Mouse (Mus musculus) liver, embryonic 16.5 days (tissue): ENCODE data around the gene Tas2r143. TPM values are rescaled to one million over a fixed set of nuclear protein-coding genes. Genes with fewer than 3 reads are reported as not detected.

Experiments used
- ATAC-seq: fragments of 200-750 bp; cut with Nextera tagmentation; 2 replicates; pipeline ENCODE4 v1.8.0; 2017; ENCODE audit warnings: low read depth, mild to moderate bottlenecking, moderate number of reproducible peaks, moderate library complexity
- H3K27ac ChIP-seq: fragments of 300-500 bp; sonication (generic); 2 replicates; pipeline ENCODE4 v1.5.1; 2014; ENCODE audit warnings: mild to moderate bottlenecking, low read length
- H3K27me3 ChIP-seq: fragments of 300-500 bp; sonication (generic); 2 replicates; pipeline ENCODE4 v1.6.1; 2014; ENCODE audit warnings: low read depth, low read length, mixed read lengths; ENCODE audit not compliant: control insufficient read depth, insufficient read depth
- H3K36me3 ChIP-seq: fragments of 300-500 bp; sonication (generic); 2 replicates; pipeline ENCODE4 v1.6.1; 2014; ENCODE audit warnings: mild to moderate bottlenecking; ENCODE audit not compliant: control insufficient read depth, insufficient read depth
- H3K4me1 ChIP-seq: fragments of 300-500 bp; sonication (generic); 2 replicates; pipeline ENCODE4 v1.6.1; 2014; ENCODE audit warnings: low read depth, low read length, mixed read lengths; ENCODE audit not compliant: control insufficient read depth
- H3K4me2 ChIP-seq: fragments of 300-500 bp; sonication (generic); 2 replicates; pipeline ENCODE4 v1.6.1; 2014; ENCODE audit warnings: low read depth, low read length, mixed read lengths
- H3K4me3 ChIP-seq: fragments of 300-500 bp; sonication (generic); 2 replicates; pipeline ENCODE4 v1.5.1; 2014; ENCODE audit warnings: low read depth, mild to moderate bottlenecking, low read length
- H3K9ac ChIP-seq: fragments of 300-500 bp; sonication (generic); 2 replicates; pipeline ENCODE4 v1.6.1; 2014; ENCODE audit warnings: low read depth, low read length
- H3K9me3 ChIP-seq: fragments of 300-500 bp; sonication (generic); replicated peaks from 2 replicates; pipeline ENCODE4 v1.6.1; 2016; ENCODE audit warnings: low read length; ENCODE audit not compliant: control insufficient read depth
- WGBS: fragments of 180-500 bp; shearing (Covaris S2); extraction: QIAGEN DNeasy Blood & Tissue Kit; methylation state at CpG from one replicate; pipeline ENCODE4 v1.1.7; 2014; ENCODE audit not compliant: insufficient replicate concordance; 5-methylcytosine and 5-hydroxymethylcytosine counted together
- polyA plus RNA-seq: library from polyadenylated mRNA; unstranded; fragments of >200 nt; fragmentation: Nextera tagmentation; extraction: Ambion mirVana; gene quantifications from 2 replicates; pipeline ENCODE4 v1.2.1, GENCODE M21; 2015

Tas2r143 gene
- polyA plus RNA-seq, 1 experiment from 2014 or later = not detected

GRCm38 (mm10) chr6:42362974-42363373 lies 37.1 kb upstream of the Tas2r143 start:
- no peak overlapping the region for H3K4me3 ChIP-seq
- no peak for ATAC-seq
- no peaks in the 10 kb centered on the region for H3K4me1 ChIP-seq
- 33% methylated on average over 3 of the region's 3 CpGs for WGBS
- peaks cover 4% of the 10 kb centered on the region; the same call in 1 of the 2 replicates for H3K36me3 ChIP-seq
- H3K9ac ChIP-seq = no peak overlapping the region
- no peaks in the 10 kb centered on the region for H3K27me3 ChIP-seq
- no peaks in the 10 kb centered on the region for H3K9me3 ChIP-seq
- no peak overlapping the region for H3K27ac ChIP-seq
- no peak overlapping the region for H3K4me2 ChIP-seq

- Histone ChIP-seq H3K9me3 (no peaks in the 10 kb centered on the region), H3K27ac (no peak overlapping the region), H3K4me3 (no peak overlapping the region), H3K27me3 (no peaks in the 10 kb centered on the region), H3K4me2 (no peak overlapping the region), H3K4me1 (no peaks in the 10 kb centered on the region), H3K9ac (no peak overlapping the region), H3K36me3 (no peaks in the 10 kb centered on the region)
- 62% methylated on average over 4 of the region's 4 CpGs for WGBS
- ATAC-seq = no peak
Observed at GRCm38 (mm10) chr6:42364066-42364465, 36.0 kb upstream of the Tas2r143 start.

GRCm38 (mm10) chr6:42364607-42365006 lies 35.4 kb upstream of the Tas2r143 start:
- Histone ChIP-seq H3K9ac (no peak overlapping the region), H3K36me3 (no peaks in the 10 kb centered on the region), H3K4me1 (no peaks in the 10 kb centered on the region), H3K4me3 (no peak overlapping the region), H3K9me3 (no peaks in the 10 kb centered on the region), H3K27ac (no peak overlapping the region), H3K4me2 (no peak overlapping the region), H3K27me3 (no peaks in the 10 kb centered on the region)
- ATAC-seq = no peak
- 82% methylated on average over 15 of the region's 15 CpGs for WGBS

- Histone ChIP-seq H3K4me3 (no peak overlapping the region), H3K36me3 (no peaks in the 10 kb centered on the region), H3K4me1 (no peaks in the 10 kb centered on the region), H3K9ac (no peak overlapping the region), H3K9me3 (no peaks in the 10 kb centered on the region), H3K27me3 (no peaks in the 10 kb centered on the region), H3K27ac (no peak overlapping the region), H3K4me2 (no peak overlapping the region)
- WGBS = 59% methylated on average over 6 of the region's 6 CpGs
- no peak for ATAC-seq
Observed at GRCm38 (mm10) chr6:42365215-42365614, 34.8 kb upstream of the Tas2r143 start.

- no peaks in the 10 kb centered on the region for H3K36me3 ChIP-seq
- no peak overlapping the region for H3K4me2 ChIP-seq
- H3K27ac ChIP-seq = no peak overlapping the region
- H3K9me3 ChIP-seq = no peaks in the 10 kb centered on the region
- H3K27me3 ChIP-seq = no peaks in the 10 kb centered on the region
- H3K4me1 ChIP-seq = no peaks in the 10 kb centered on the region; the same call in 1 of the 2 replicates
- H3K9ac ChIP-seq = no peak overlapping the region
- no peak overlapping the region for H3K4me3 ChIP-seq
- WGBS = 46% methylated on average over 3 of the region's 3 CpGs
- 0 out of 2 replicates have a peak, but pooled peaks have one; percentile 27 for ATAC-seq
Observed at GRCm38 (mm10) chr6:42369870-42370269, 30.2 kb upstream of the Tas2r143 start.

- H3K27me3 ChIP-seq = no peaks in the 10 kb centered on the region
- no peaks in the 10 kb centered on the region; the same call in 1 of the 2 replicates for H3K4me1 ChIP-seq
- H3K4me2 ChIP-seq = no peak overlapping the region
- H3K9me3 ChIP-seq = no peaks in the 10 kb centered on the region
- H3K27ac ChIP-seq = no peak overlapping the region
- H3K9ac ChIP-seq = no peak overlapping the region
- WGBS = 45% methylated on average over 4 of the region's 4 CpGs
- no peaks in the 10 kb centered on the region for H3K36me3 ChIP-seq
- H3K4me3 ChIP-seq = no peak overlapping the region
- no peak for ATAC-seq
Observed at GRCm38 (mm10) chr6:42370630-42371363, 29.2 kb upstream of the Tas2r143 start.

GRCm38 (mm10) chr6:42372001-42372400 lies 28.0 kb upstream of the Tas2r143 start:
- peak overlapping the region; percentile 58; the same call in 1 of the 2 replicates for H3K4me3 ChIP-seq
- 34% methylated on average over 3 of the region's 3 CpGs for WGBS
- no peak for ATAC-seq

GRCm38 (mm10) chr6:42372421-42372815 lies 27.6 kb upstream of the Tas2r143 start:
- no peaks in the 10 kb centered on the region for H3K9me3 ChIP-seq
- WGBS = 47% methylated on average over 9 of the region's 9 CpGs
- no peaks in the 10 kb centered on the region; the same call in 1 of the 2 replicates for H3K4me1 ChIP-seq
- peak overlapping the region; percentile 66 for H3K4me2 ChIP-seq
- ATAC-seq = peak; percentile 2; the same call in 1 of the 2 replicates
- H3K27me3 ChIP-seq = no peaks in the 10 kb centered on the region
- peak overlapping the region; percentile 44 for H3K27ac ChIP-seq
- H3K4me3 ChIP-seq = peak overlapping the region; percentile 58
- no peaks in the 10 kb centered on the region for H3K36me3 ChIP-seq
- no peak overlapping the region for H3K9ac ChIP-seq

More at GRCm38 (mm10) chr6:42372001-42372400, 28.0 kb upstream of the Tas2r143 start:
- no peaks in the 10 kb centered on the region for H3K27me3 ChIP-seq
- no peak overlapping the region for H3K27ac ChIP-seq
- H3K9ac ChIP-seq = no peak overlapping the region
- no peaks in the 10 kb centered on the region; the same call in 1 of the 2 replicates for H3K4me1 ChIP-seq
- H3K36me3 ChIP-seq = no peaks in the 10 kb centered on the region
- H3K4me2 ChIP-seq = peak overlapping the region; percentile 66
- no peaks in the 10 kb centered on the region for H3K9me3 ChIP-seq

- peak within 1 kb of the TSS; percentile 87 for H3K27ac ChIP-seq
- peak; percentile 85 for ATAC-seq
- H3K9me3 ChIP-seq = no peaks in the 10 kb centered on the region
- peak within 1 kb of the TSS; percentile 58 for H3K4me3 ChIP-seq
- no peaks in the 10 kb centered on the region for H3K27me3 ChIP-seq
- H3K4me2 ChIP-seq = peak within 1 kb of the TSS; percentile 66
- peak within 1 kb of the TSS; percentile 52 for H3K9ac ChIP-seq
- WGBS = under 1% methylated on average over 34 of the region's 36 CpGs
- H3K36me3 ChIP-seq = no peaks in the 10 kb centered on the region
- no peaks in the 10 kb centered on the region; the same call in 1 of the 2 replicates for H3K4me1 ChIP-seq
Observed at GRCm38 (mm10) chr6:42372816-42373547, 27.1 kb upstream of the Tas2r143 start, which contains the start of gene Epha1. Gene Epha1, minus strand, starts transcription at chr6:42373268.
